Mouse (Mus musculus) neutrophil, adult 5-6 weeks (primary cell): ENCODE data around the gene Ankrd42. TPM values are rescaled to one million over a fixed set of nuclear protein-coding genes. Genes with fewer than 3 reads are reported as not detected.
A peak's percentile ranks its signal among the peaks of the same experiment; 100 is the strongest.

Source experiments
- ATAC-seq: fragments of 151-379, 151-347 bp; 2 replicates; pipeline ENCODE4 v1.8.0; 2017; ENCODE audit warnings: mild to moderate bottlenecking, moderate TSS enrichment; ENCODE audit not compliant: insufficient number of reproducible peaks, poor library complexity, low FRiP score, severe bottlenecking; ENCODE audit errors: extremely low read depth
- total RNA-seq: library from RNA; stranded (forward); fragments of 200-1000 nt; gene quantifications from 2 replicates; pipeline ENCODE4 v1.2.3, GENCODE M21; 2017

Ankrd42 gene
- total RNA-seq, 1 experiment from 2014 or later, result not detected

DNA sequence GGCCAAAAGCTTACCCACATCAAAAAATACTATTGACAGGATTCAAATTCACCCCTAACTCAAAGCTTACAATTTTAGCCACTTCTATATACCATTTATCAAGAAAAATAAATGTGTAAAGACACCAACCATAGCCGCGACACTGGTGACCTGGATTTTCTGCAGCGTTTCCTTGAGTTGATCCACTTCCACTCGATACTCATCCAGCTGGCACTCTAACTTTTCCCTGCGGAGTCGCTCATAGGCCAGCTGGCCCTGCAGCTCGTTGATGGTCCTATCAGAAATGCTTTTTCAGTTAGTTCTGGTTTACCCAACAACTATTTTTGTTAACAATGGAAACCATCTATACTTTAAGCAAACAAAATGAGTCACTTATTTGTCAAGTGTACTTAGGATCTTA lies 47.0 kb downstream of the Ankrd42 start:
- ATAC-seq, result no peak

- ATAC-seq, result no peak
These were observed 53.4 kb downstream of the Ankrd42 start for GRCm38 (mm10) chr7:92583567-92583966.

- ATAC-seq, result no peak
These were observed 56.3 kb downstream of the Ankrd42 start for GRCm38 (mm10) chr7:92580491-92581207.

- no peak for ATAC-seq
These were observed 70.2 kb downstream of the Ankrd42 start for GRCm38 (mm10) chr7:92566775-92567174.

- peak; percentile 92 for ATAC-seq
These were observed 75.7 kb downstream of the Ankrd42 start, which contains the start of gene Ccdc90b for GRCm38 (mm10) chr7:92560986-92561876. Gene Ccdc90b (plus strand): TSS chr7:92561149.

- no peak for ATAC-seq
These were observed 78.2 kb downstream of the Ankrd42 start for GRCm38 (mm10) chr7:92558744-92559143.

DNA sequence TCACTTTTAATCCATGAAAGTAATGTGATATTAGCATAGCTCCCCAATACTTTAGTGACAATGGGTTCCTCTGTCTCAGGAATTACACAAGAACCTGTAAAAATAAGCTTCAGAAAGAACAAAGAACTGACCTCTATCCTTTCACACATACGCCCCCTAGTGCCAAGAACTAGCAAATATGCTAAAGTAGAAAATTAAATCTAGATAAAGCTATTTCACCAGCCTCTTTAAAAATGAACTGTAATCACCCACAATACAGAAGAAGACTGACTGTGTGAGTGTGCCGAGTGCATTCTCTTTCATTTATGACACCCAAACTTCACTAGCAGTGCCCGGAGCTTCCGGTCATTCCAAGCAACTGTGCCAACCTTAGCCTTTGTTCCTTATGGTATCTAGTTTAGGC lies 86.0 kb downstream of the Ankrd42 start:
- no peak for ATAC-seq

GRCm38 (mm10) chr7:92550248-92550989 lies 86.5 kb downstream of the Ankrd42 start:
- no peak for ATAC-seq

GRCm38 (mm10) chr7:92546763-92547162 lies 90.2 kb downstream of the Ankrd42 start:
- no peak for ATAC-seq

- ATAC-seq, result no peak
These were observed 104.4 kb downstream of the Ankrd42 start for GRCm38 (mm10) chr7:92532351-92533036.

Other genes starting within 250 kb of the Ankrd42 start
- gene Ccdc90b, start 76.0 kb downstream of the Ankrd42 start, total RNA-seq, result 7.3 and 8.5 TPM in 2 replicates
- gene Pcf11, start 32.8 kb upstream of the Ankrd42 start, total RNA-seq, result 219 and 235 TPM in 2 replicates
- 14.7 and 24.9 TPM in 2 replicates for gene Rab30, start 104.5 kb upstream of the Ankrd42 start, total RNA-seq
- gene Ddias, start 237.1 kb upstream of the Ankrd42 start, total RNA-seq, result 2.3 and 3.9 TPM in 2 replicates
- gene Prcp, start 237.3 kb upstream of the Ankrd42 start, total RNA-seq, result 40.5 and 50.8 TPM in 2 replicates